Comparison of ENCODE assay signal across 25 mouse cellular contexts in the genomic region with DNA sequence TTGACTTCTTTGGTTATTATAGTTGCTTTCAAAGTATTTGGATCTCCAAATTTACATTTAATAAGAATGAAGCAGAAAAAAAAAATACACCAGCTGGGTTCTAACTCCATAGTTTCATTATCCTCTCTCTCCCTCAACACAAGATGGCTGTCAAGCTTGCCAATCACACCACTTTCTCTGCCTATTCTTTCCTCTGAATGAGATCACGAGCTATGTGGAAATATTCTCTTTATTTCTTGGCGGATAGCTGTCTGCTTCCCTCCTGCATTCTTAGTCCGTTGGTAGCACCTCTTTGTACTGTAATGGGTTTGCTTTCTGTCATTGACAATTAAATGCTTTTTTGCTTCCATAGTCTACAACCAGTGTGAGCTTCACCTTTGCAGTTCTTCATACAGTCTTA.
DNase-seq lines count a peak whose midpoint lies in the region; ATAC-seq and TF ChIP-seq lines count a peak whose summit lies in the region.
"Had no signal": no experiment of that assay in that cellular context is flagged by ENCODE, and none has a peak within 500 bp of the region (broad histone marks: within the 10 kb centered on the region; RNA-seq: fewer than 3 reads in every experiment).

No protein-coding gene starts in this region.

- H3K27me3 ChIP-seq in forebrain, embryonic 13.5 days: no peaks in the 10 kb centered on the region
- H3K27me3 ChIP-seq in forebrain, embryonic 10.5 days (ENCODE audit: poor library complexity, severe bottlenecking): no peaks in the 10 kb centered on the region
- H3K27me3 ChIP-seq in forebrain, embryonic 15.5 days: no peaks in the 10 kb centered on the region
- H3K27me3 ChIP-seq in forebrain, embryonic 11.5 days (ENCODE audit: control insufficient read depth, insufficient read depth, low read length): no peaks in the 10 kb centered on the region
- no peaks in the 10 kb centered on the region for H3K27me3 ChIP-seq in forebrain, postnatal 0 days (ENCODE audit: insufficient read depth, low read length)
- H3K27me3 ChIP-seq: CH12.LX; embryonic facial prominence, embryonic 13.5 days; embryonic facial prominence, embryonic 15.5 days had no signal

- WGBS in forebrain, embryonic 13.5 days: 28% methylated on average over 3 of the region's 3 CpGs
- WGBS in forebrain, embryonic 10.5 days: 83% methylated on average over 3 of the region's 3 CpGs
- 18% methylated on average over 3 of the region's 3 CpGs for WGBS in forebrain, embryonic 15.5 days
- WGBS in forebrain, embryonic 11.5 days: 66% methylated on average over 3 of the region's 3 CpGs
- WGBS in forebrain, postnatal 0 days: 25% methylated on average over 3 of the region's 3 CpGs

- no peak overlapping the region for H3K4me2 ChIP-seq in forebrain, embryonic 13.5 days
- H3K4me2 ChIP-seq in forebrain, embryonic 15.5 days (replicated peaks): no peak overlapping the region
- no peak overlapping the region for H3K4me2 ChIP-seq in forebrain, embryonic 11.5 days (ENCODE audit: low read depth, low read length, severe bottlenecking)
- no peak overlapping the region for H3K4me2 ChIP-seq in forebrain, postnatal 0 days (ENCODE audit: low read depth)
- H3K4me2 ChIP-seq: embryonic facial prominence, embryonic 13.5 days; embryonic facial prominence, embryonic 15.5 days had no signal

- ATAC-seq in forebrain, embryonic 13.5 days: peak; percentile 48; the same call in 1 of the 2 replicates
- ATAC-seq in forebrain, embryonic 15.5 days (replicated peaks): 0 out of 2 replicates have a peak, but pooled peaks have one; percentile 26
- ATAC-seq in forebrain, embryonic 11.5 days (replicated peaks; ENCODE audit: low FRiP score): no peak
- peak; percentile 43; the same call in 1 of the 2 replicates for ATAC-seq in forebrain, postnatal 0 days
- ATAC-seq: activated CD4-positive, CD25-positive, alpha-beta regulatory T cell, adult 4 months; CD4-positive, CD25-positive, alpha-beta regulatory T cell, adult 4 months; Patski had no signal

- no peak overlapping the region for H3K4me3 ChIP-seq in forebrain, embryonic 13.5 days
- no peak overlapping the region for H3K4me3 ChIP-seq in forebrain, embryonic 10.5 days
- no peak overlapping the region for H3K4me3 ChIP-seq in forebrain, embryonic 15.5 days
- no peak overlapping the region for H3K4me3 ChIP-seq in forebrain, embryonic 11.5 days (ENCODE audit: low read depth, low read length)
- no peak overlapping the region for H3K4me3 ChIP-seq in forebrain, postnatal 0 days (ENCODE audit: low read depth, low read length)
- H3K4me3 ChIP-seq: embryonic facial prominence, embryonic 13.5 days; embryonic facial prominence, embryonic 15.5 days; erythroblast, embryonic 14.5 days had no signal

- H3K9ac ChIP-seq in forebrain, embryonic 13.5 days: no peak overlapping the region
- no peak overlapping the region for H3K9ac ChIP-seq in forebrain, embryonic 15.5 days (replicated peaks)
- no peak overlapping the region for H3K9ac ChIP-seq in forebrain, embryonic 11.5 days (ENCODE audit: low read length)
- no peak overlapping the region for H3K9ac ChIP-seq in forebrain, postnatal 0 days
- H3K9ac ChIP-seq: embryonic facial prominence, embryonic 13.5 days; embryonic facial prominence, embryonic 15.5 days had no signal

- no peak for TF ChIP-seq CTCF in forebrain, postnatal 0 days (IDR thresholded peaks at IDR 0.05; ENCODE audit: low read depth)

- no peaks in the 10 kb centered on the region for H3K36me3 ChIP-seq in forebrain, embryonic 13.5 days (ENCODE audit: poor library complexity, severe bottlenecking)
- H3K36me3 ChIP-seq in forebrain, embryonic 10.5 days (replicated peaks): no peaks in the 10 kb centered on the region
- no peaks in the 10 kb centered on the region for H3K36me3 ChIP-seq in forebrain, embryonic 15.5 days
- no peaks in the 10 kb centered on the region for H3K36me3 ChIP-seq in forebrain, embryonic 11.5 days (ENCODE audit: control insufficient read depth, insufficient read depth, low read length)
- H3K36me3 ChIP-seq in forebrain, postnatal 0 days (ENCODE audit: insufficient read depth): no peaks in the 10 kb centered on the region
- H3K36me3 ChIP-seq: embryonic facial prominence, embryonic 13.5 days; embryonic facial prominence, embryonic 15.5 days; G1E had no signal

- DNase-seq in forebrain, embryonic 10.5 days (ENCODE audit: extremely low spot score, low spot score): no peak
- no peak for DNase-seq in forebrain, embryonic 11.5 days (ENCODE audit: low spot score)
- DNase-seq in forebrain, postnatal 0 days: no peak
- no peak for DNase-seq in layer of hippocampus, adult 8-10 months (ENCODE audit: low spot score in 2 of 2)
- DNase-seq: adrenal gland, adult 8-10 months; adrenal gland, postnatal 14 days; adrenal gland, postnatal 36 days; B cell, adult 2 months; cerebellum, adult 11 months; cerebellum, adult 18-20 months; cerebellum, adult 8-10 months; cerebellum, adult 9-11 months; cerebellum, postnatal 14 days; cerebellum, postnatal 36 days; embryo, embryonic 11 days had no signal

- H3K9me3 ChIP-seq in forebrain, embryonic 13.5 days (replicated peaks): no peaks in the 10 kb centered on the region
- no peaks in the 10 kb centered on the region for H3K9me3 ChIP-seq in forebrain, embryonic 10.5 days
- H3K9me3 ChIP-seq in forebrain, embryonic 15.5 days: no peaks in the 10 kb centered on the region
- no peaks in the 10 kb centered on the region for H3K9me3 ChIP-seq in forebrain, embryonic 11.5 days (ENCODE audit: control insufficient read depth, low read length)
- H3K9me3 ChIP-seq in forebrain, postnatal 0 days (ENCODE audit: low read length): no peaks in the 10 kb centered on the region
- H3K9me3 ChIP-seq: embryonic facial prominence, embryonic 13.5 days; embryonic facial prominence, embryonic 15.5 days; G1E had no signal

- 0 out of 2 replicates have a peak, but pooled peaks cover 4% of the 10 kb centered on the region for H3K4me1 ChIP-seq in forebrain, embryonic 13.5 days
- H3K4me1 ChIP-seq in forebrain, embryonic 10.5 days: no peaks in the 10 kb centered on the region
- peaks cover 4% of the 10 kb centered on the region; the same call in 1 of the 2 replicates for H3K4me1 ChIP-seq in forebrain, embryonic 15.5 days
- no peaks in the 10 kb centered on the region for H3K4me1 ChIP-seq in forebrain, embryonic 11.5 days (replicated peaks; ENCODE audit: control insufficient read depth, insufficient read depth, low read length)
- H3K4me1 ChIP-seq in forebrain, postnatal 0 days (ENCODE audit: insufficient read depth): no peaks in the 10 kb centered on the region
- H3K4me1 ChIP-seq: embryonic facial prominence, embryonic 13.5 days; embryonic facial prominence, embryonic 15.5 days had no signal

- no peak overlapping the region for H3K27ac ChIP-seq in forebrain, embryonic 13.5 days
- H3K27ac ChIP-seq in forebrain, embryonic 10.5 days: no peak overlapping the region
- H3K27ac ChIP-seq in forebrain, embryonic 15.5 days (replicated peaks): 0 out of 2 replicates have a peak overlapping the region, but pooled peaks have one; percentile 15
- H3K27ac ChIP-seq in forebrain, embryonic 11.5 days (ENCODE audit: low read depth, low read length): no peak overlapping the region
- no peak overlapping the region for H3K27ac ChIP-seq in forebrain, postnatal 0 days (ENCODE audit: low read depth, low read length)
- H3K27ac ChIP-seq: embryonic facial prominence, embryonic 13.5 days; embryonic facial prominence, embryonic 15.5 days had no signal
